Mouse (Mus musculus): ENCODE results near the gene Eif3l.

DNA sequence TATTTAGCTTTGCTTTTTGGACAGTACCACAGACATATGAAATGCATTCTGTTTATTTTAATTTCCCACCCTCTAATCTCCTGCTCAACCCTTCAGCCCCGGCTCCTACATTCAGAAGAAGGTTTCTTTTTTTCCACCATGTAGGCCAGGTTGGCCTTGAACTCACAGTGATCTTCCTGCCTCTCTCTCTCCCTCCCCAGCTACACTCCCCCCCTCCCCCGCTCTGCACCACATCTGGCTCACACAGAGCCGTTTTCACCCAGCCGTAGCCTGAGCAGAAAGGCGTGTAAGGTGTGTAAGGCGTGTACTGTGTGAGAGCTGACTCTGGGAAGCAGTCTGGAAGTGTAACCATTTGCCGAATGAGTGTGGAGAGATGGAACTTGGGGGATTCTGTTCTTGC lies 54.3 kb downstream of the Eif3l start:
- TF ChIP-seq CTCF (IDR thresholded peaks at IDR 0.05; ENCODE audit: insufficient read depth, low read depth, low read length) (no peak), POLR2A (IDR thresholded peaks at IDR 0.05; ENCODE audit: insufficient read depth, low read depth, low read length) (no peak)

All from olfactory bulb, adult 2 months (tissue).